Mouse (Mus musculus): ENCODE measurements around the gene Uri1. TPM values are rescaled to one million over a fixed set of nuclear protein-coding genes. Genes with fewer than 3 reads are reported as not detected.

The Uri1 gene
- polyA plus RNA-seq, 1 experiment = 13.4 TPM

DNA sequence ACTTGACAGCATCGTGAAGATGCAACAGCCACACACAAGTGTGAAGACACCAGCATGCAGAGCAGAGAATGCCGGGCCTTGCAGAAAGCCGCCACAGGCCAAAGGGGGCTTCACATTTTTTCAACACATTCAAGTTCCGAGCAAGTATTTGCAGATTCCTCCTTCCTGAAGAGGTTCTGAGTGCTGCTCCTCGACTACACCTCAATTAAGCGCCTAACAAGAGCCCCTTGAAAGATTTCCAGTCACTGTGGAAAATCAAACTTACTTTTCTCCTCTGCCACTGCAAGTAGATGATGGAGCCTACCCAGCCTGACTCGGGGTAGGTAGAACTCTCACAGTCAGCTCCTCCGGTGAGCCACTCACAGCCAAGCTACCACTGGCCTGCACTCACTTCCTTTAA, 86.9 kb downstream of the Uri1 start:
- Histone ChIP-seq H3K27me3 (ENCODE audit: control insufficient read depth, insufficient read depth, insufficient read length) (no peaks in the 10 kb centered on the region), H3ac (ENCODE audit: control insufficient read depth, insufficient read length) (no peak overlapping the region), H3K4me2 (ENCODE audit: low read depth) (no peak overlapping the region), H3K36me3 (ENCODE audit: control insufficient read depth, insufficient read depth) (no peaks in the 10 kb centered on the region), H3K79me2 (ENCODE audit: control insufficient read depth, insufficient read depth) (no peaks in the 10 kb centered on the region), H3K4me3 (no peak overlapping the region)
- TF ChIP-seq REST (IDR thresholded peaks at IDR 0.05; ENCODE audit: insufficient read depth, insufficient read length) (no peak), E2F4 (IDR thresholded peaks at IDR 0.05; ENCODE audit: insufficient read depth) (no peak), SRF (IDR thresholded peaks at IDR 0.05; ENCODE audit: control insufficient read depth, insufficient read length, low read depth) (no peak), TCF12 (IDR thresholded peaks at IDR 0.05; ENCODE audit: insufficient read depth, poor library complexity, severe bottlenecking) (no peak), MYOG (IDR thresholded peaks at IDR 0.05; ENCODE audit: control insufficient read depth in 1 of 3, insufficient read depth in 1 of 3, insufficient read length in 2 of 3, low read depth in 2 of 3) (no peak), MAX (IDR thresholded peaks at IDR 0.05; ENCODE audit: low read depth) (no peak), MYOD1 (IDR thresholded peaks at IDR 0.05; ENCODE audit: control insufficient read depth in 1 of 3, insufficient read length in 2 of 3, low read depth in 2 of 3) (no peak), TCF3 (IDR thresholded peaks at IDR 0.05; ENCODE audit: insufficient read length, low read depth) (no peak), USF1 (IDR thresholded peaks at IDR 0.05; ENCODE audit: low read depth) (no peak), POLR2A (IDR thresholded peaks at IDR 0.05; ENCODE audit: insufficient read length, low read depth) (no peak), CEBPB (IDR thresholded peaks at IDR 0.05; ENCODE audit: insufficient read depth, poor library complexity, severe bottlenecking) (no peak), POLR2AphosphoS2 (IDR thresholded peaks at IDR 0.05; ENCODE audit: insufficient read length, low read depth) (no peak)

DNA sequence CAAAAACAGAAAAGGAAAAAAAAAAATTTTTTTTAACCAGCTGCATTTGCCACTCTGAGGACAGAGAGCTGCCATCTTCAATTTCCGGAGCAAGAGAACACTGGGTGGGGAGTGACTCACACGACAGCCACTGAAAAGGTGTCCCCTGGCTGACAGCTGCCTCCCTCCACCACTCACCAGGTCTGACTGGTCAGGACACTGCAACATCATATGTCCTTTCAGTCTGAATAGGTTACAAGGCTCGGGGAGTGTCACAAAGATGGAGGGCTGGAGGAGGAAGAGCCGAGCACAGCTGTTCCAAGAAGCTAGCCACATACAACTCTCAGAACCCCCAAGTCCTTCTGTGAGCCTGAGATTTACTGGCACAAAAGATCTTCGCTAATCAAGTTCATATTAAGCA, 87.6 kb downstream of the Uri1 start:
- Histone ChIP-seq H3K27me3 (ENCODE audit: control insufficient read depth, insufficient read depth, insufficient read length) (no peaks in the 10 kb centered on the region), H3K4me2 (ENCODE audit: low read depth) (no peak overlapping the region), H3K79me2 (ENCODE audit: control insufficient read depth, insufficient read depth) (no peaks in the 10 kb centered on the region), H3K36me3 (ENCODE audit: control insufficient read depth, insufficient read depth) (no peaks in the 10 kb centered on the region), H3K4me3 (no peak overlapping the region), H3ac (ENCODE audit: control insufficient read depth, insufficient read length) (no peak overlapping the region)
- peak in 1 of 3 experiments; percentile 47 for TF ChIP-seq MYOG (IDR thresholded peaks at IDR 0.05; ENCODE audit: control insufficient read depth in 1 of 3, insufficient read depth in 1 of 3, insufficient read length in 2 of 3, low read depth in 2 of 3)
- TF ChIP-seq SRF (IDR thresholded peaks at IDR 0.05; ENCODE audit: control insufficient read depth, insufficient read length, low read depth) = no peak
- TF ChIP-seq MYOD1 (IDR thresholded peaks at IDR 0.05; ENCODE audit: control insufficient read depth in 1 of 3, insufficient read length in 2 of 3, low read depth in 2 of 3) = peak in 1 of 3 experiments; percentile 26

DNA sequence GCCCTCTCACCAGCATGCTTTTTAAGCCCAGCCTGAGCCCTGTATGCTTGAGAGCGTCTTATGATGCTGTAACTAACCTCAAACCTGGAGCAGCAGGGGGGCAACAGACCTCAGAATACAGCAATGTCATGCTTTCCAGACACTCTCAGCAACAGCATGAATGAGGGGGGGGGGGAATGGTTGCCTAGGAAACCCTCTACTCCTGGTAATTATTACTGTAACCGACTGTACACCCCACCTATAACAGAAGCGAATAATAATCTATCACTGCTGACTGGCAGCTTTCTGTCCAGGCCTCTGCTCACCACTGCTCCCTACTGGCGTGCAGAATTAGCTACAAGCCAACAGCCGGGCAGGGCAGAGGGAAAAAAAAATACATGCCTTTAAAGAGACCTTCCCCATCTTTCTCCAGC, 88.6 kb downstream of the Uri1 start:
- TF ChIP-seq POLR2AphosphoS2 (IDR thresholded peaks at IDR 0.05; ENCODE audit: insufficient read length, low read depth) = no peak

DNA sequence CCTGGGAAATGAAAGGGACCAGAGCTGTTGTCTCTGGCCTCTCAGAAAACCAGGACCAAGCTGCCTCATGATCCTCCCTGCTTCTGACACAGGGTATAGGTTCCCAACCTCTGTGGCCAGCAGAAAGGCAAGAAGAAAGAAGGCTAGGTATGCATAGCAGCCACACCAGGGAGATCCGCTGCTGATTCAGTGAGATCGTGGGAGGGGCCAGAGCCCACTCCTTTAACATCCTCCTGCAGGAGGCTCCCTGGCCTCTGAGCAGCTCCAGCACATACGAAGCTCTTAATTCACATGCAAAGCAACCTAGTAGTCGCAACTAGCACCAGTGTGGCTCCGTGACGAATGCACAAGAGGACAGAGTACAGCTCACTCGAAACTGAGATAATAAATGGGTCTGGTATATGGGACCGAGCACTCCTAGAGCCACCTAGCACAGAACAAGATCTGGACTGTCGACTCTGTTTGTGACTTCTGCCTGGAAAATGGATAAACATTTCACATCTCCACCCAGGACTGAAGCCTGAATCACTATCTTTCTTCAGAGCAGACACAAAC, 89.5 kb downstream of the Uri1 start:
- TF ChIP-seq MAX (IDR thresholded peaks at IDR 0.05; ENCODE audit: low read depth) (no peak), E2F4 (IDR thresholded peaks at IDR 0.05; ENCODE audit: insufficient read depth) (no peak), REST (IDR thresholded peaks at IDR 0.05; ENCODE audit: insufficient read depth, insufficient read length) (no peak), SRF (IDR thresholded peaks at IDR 0.05; ENCODE audit: control insufficient read depth, insufficient read length, low read depth) (no peak), TCF12 (IDR thresholded peaks at IDR 0.05; ENCODE audit: insufficient read depth, poor library complexity, severe bottlenecking) (no peak), MYOD1 (IDR thresholded peaks at IDR 0.05; ENCODE audit: control insufficient read depth in 1 of 3, insufficient read length in 2 of 3, low read depth in 2 of 3) (no peak), USF1 (IDR thresholded peaks at IDR 0.05; ENCODE audit: low read depth) (no peak), CEBPB (IDR thresholded peaks at IDR 0.05; ENCODE audit: insufficient read depth, poor library complexity, severe bottlenecking) (no peak)
- Histone ChIP-seq H3K36me3 (ENCODE audit: control insufficient read depth, insufficient read depth) (no peaks in the 10 kb centered on the region), H3K79me2 (ENCODE audit: control insufficient read depth, insufficient read depth) (no peaks in the 10 kb centered on the region), H3K4me2 (ENCODE audit: low read depth) (no peak overlapping the region), H3ac (ENCODE audit: control insufficient read depth, insufficient read length) (no peak overlapping the region), H3K4me3 (no peak overlapping the region), H3K27me3 (ENCODE audit: control insufficient read depth, insufficient read depth, insufficient read length) (no peaks in the 10 kb centered on the region)

More for the DNA sequence above, 88.6 kb downstream of the Uri1 start:
- H3K79me2 ChIP-seq (ENCODE audit: control insufficient read depth, insufficient read depth) = no peaks in the 10 kb centered on the region
- H3K4me2 ChIP-seq (ENCODE audit: low read depth) = no peak overlapping the region
- no peak overlapping the region for H3ac ChIP-seq (ENCODE audit: control insufficient read depth, insufficient read length)
- no peaks in the 10 kb centered on the region for H3K36me3 ChIP-seq (ENCODE audit: control insufficient read depth, insufficient read depth)
- H3K4me3 ChIP-seq = no peak overlapping the region
- H3K27me3 ChIP-seq (ENCODE audit: control insufficient read depth, insufficient read depth, insufficient read length) = no peaks in the 10 kb centered on the region

DNA sequence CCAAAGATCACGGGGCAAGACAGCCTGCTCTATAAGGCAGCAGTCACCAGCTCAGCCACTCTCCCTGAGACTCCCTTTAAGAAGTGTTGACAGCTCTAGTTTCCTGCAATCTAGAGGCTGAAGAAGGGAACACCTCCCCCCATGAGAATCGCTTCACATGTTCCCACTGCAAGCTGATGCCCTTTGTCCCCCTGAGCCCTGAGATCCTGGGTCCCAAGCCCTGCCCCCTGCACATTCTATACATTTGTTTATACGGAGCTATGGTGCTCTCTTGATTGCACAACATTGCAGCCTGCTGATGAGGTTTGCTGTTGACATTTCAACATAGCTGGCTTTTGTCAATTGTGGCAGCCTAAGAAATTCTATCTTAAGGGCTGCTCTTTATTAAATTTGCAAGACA, 91.7 kb downstream of the Uri1 start:
- Histone ChIP-seq H3K4me3 (no peak overlapping the region), H3K79me2 (ENCODE audit: control insufficient read depth, insufficient read depth) (no peaks in the 10 kb centered on the region), H3K4me2 (ENCODE audit: low read depth) (no peak overlapping the region), H3K36me3 (ENCODE audit: control insufficient read depth, insufficient read depth) (no peaks in the 10 kb centered on the region), H3K27me3 (ENCODE audit: control insufficient read depth, insufficient read depth, insufficient read length) (no peaks in the 10 kb centered on the region), H3ac (ENCODE audit: control insufficient read depth, insufficient read length) (no peak overlapping the region)
- TF ChIP-seq MYOD1 (IDR thresholded peaks at IDR 0.05; ENCODE audit: control insufficient read depth in 1 of 3, insufficient read length in 2 of 3, low read depth in 2 of 3) (no peak), USF1 (IDR thresholded peaks at IDR 0.05; ENCODE audit: low read depth) (no peak), MYOG (IDR thresholded peaks at IDR 0.05; ENCODE audit: control insufficient read depth in 1 of 3, insufficient read depth in 1 of 3, insufficient read length in 2 of 3, low read depth in 2 of 3) (no peak), CEBPB (IDR thresholded peaks at IDR 0.05; ENCODE audit: insufficient read depth, poor library complexity, severe bottlenecking) (no peak), TCF12 (IDR thresholded peaks at IDR 0.05; ENCODE audit: insufficient read depth, poor library complexity, severe bottlenecking) (no peak), POLR2A (IDR thresholded peaks at IDR 0.05; ENCODE audit: insufficient read length, low read depth) (no peak), SRF (IDR thresholded peaks at IDR 0.05; ENCODE audit: control insufficient read depth, insufficient read length, low read depth) (no peak), E2F4 (IDR thresholded peaks at IDR 0.05; ENCODE audit: insufficient read depth) (no peak), TCF3 (IDR thresholded peaks at IDR 0.05; ENCODE audit: insufficient read length, low read depth) (no peak)

All from myocyte (in vitro differentiated cells).